Mouse (Mus musculus): Measurements from ENCODE around the gene Avpi1.

DNA sequence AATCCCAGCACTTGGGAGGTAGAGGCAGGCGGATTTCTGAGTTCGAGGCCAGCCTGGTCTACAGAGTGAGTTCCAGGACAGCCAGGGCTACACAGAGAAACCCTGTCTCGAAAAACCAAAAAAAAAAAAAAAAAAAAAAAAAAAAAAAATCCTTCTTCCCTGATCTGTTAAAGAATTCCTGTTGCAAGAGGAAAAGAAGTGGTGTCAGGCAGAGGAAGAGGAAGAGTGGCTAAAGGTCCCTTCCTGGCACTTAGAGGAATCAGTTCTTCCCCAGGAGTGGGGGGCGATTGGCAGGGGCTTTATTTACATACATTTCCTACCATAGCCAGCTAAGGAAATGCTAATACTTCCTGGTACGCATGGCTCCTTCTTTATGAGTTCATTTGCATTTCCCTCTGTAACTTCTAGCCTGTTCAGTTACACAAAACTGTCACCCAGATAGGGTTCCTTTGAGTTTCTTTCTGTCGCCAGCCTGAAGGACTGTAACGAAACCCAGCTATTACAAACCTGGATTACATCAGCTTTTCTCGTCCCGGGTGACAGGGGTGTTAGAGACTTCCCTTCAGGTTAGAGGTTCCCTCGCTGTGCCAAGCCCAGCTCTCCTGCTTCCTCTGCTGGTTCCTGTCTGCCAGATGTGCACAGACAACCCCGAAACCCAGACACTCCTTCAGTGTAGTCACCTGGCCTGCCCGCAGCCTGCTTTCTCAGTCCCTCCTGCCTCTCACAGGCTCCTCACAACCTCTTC is 28.8 kb upstream of the Avpi1 start:
- no peak for TF ChIP-seq CTCF (IDR thresholded peaks at IDR 0.05; ENCODE audit: low read depth, low read length)
- no peak for TF ChIP-seq POLR2A (IDR thresholded peaks at IDR 0.05; ENCODE audit: extremely low read depth, insufficient read depth, low read length)

All from liver, adult 2 months (tissue).